Mouse (Mus musculus) right cerebral cortex, adult 18-20 months (tissue): Measurements from ENCODE around the gene Tyrp1.

Source experiments
- DNase-seq: peaks from one replicate; pipeline ENCODE4 v3.0.0; 2022; ENCODE audit warnings: mixed read lengths

Tyrp1 gene

DNA sequence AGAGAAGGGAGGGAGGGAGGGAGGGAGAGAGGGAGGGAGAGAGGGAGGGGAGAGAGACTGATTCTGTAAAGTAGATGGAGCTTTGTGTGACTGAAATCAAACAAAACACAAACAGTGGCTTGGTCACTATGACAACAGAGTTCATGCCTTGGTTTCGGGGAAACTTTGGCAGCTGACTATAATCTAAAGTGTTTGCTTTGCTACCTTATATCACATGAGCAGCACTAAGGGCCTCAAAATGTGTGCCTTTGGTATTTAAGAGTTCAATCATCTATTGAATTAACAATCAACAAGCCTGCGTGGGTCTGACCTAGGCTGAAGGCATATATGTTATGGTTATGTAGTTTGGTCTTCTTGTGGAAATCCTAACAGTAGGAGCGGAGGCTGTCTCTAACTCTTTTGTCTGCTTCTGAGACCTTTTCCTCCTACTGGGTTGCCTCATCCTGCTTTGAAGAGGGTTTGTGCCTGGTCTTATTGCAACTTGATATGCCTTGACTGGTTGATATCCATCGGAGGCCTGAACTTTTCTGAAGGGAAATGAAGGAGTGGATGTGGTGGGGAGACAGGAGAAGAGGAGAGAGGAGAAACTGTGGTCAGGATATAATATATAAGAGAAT, 61.5 kb downstream of the Tyrp1 start:
- DNase-seq = no peak
